Mouse (Mus musculus) C2C12 (cell line): ENCODE measurements at regions not wholly inside any gene's neighbourhood (a gene's known extent, or its start where the extent isn't known, plus 50 kb on each side); places are given as distances from the start of the nearest gene placed in this dataset.

Source experiments
- CEBPB ChIP-seq: IDR thresholded peaks from one replicate; pipeline ENCODE4 v1.6.1; 2011; ENCODE audit warnings: low read depth, mild to moderate bottlenecking, control low read depth, moderate library complexity
- CTCF ChIP-seq: IDR thresholded peaks from one replicate; pipeline ENCODE4 v1.5.1; 2011; ENCODE audit not compliant: control insufficient read depth, insufficient read depth, insufficient read length
- FOSL1 ChIP-seq: IDR thresholded peaks from one replicate; pipeline ENCODE4 v1.8.0; 2011; ENCODE audit warnings: mild to moderate bottlenecking, low read length; ENCODE audit not compliant: poor library complexity, insufficient read depth, severe bottlenecking
- MAX ChIP-seq: IDR thresholded peaks from one replicate; pipeline ENCODE4 v1.6.1; 2011; ENCODE audit warnings: mild to moderate bottlenecking, control low read depth
- MYOD1 ChIP-seq: IDR thresholded peaks from one replicate; pipeline ENCODE4 v1.6.1; 2011; ENCODE audit warnings: low read depth; ENCODE audit not compliant: control insufficient read depth, insufficient read length
- MYOG ChIP-seq: IDR thresholded peaks from one replicate; pipeline ENCODE4 v1.6.1; 2011; ENCODE audit not compliant: control insufficient read depth, insufficient read length; ENCODE audit errors: extremely low read depth
- USF1 ChIP-seq: IDR thresholded peaks from one replicate; pipeline ENCODE4 v1.6.1; 2011; ENCODE audit warnings: low read depth, mild to moderate bottlenecking, control low read depth, moderate library complexity

GRCm38 (mm10) chr10:19200311-19200710, 156.0 kb upstream of the Olig3 start:
- no peak for TF ChIP-seq USF1
- no peak for TF ChIP-seq CTCF
- no peak for TF ChIP-seq MYOG
- TF ChIP-seq MAX = no peak
- no peak for TF ChIP-seq FOSL1
- no peak for TF ChIP-seq CEBPB
- no peak for TF ChIP-seq MYOD1
